8 mouse cellular contexts compared by ENCODE assay signal in the genomic region with DNA sequence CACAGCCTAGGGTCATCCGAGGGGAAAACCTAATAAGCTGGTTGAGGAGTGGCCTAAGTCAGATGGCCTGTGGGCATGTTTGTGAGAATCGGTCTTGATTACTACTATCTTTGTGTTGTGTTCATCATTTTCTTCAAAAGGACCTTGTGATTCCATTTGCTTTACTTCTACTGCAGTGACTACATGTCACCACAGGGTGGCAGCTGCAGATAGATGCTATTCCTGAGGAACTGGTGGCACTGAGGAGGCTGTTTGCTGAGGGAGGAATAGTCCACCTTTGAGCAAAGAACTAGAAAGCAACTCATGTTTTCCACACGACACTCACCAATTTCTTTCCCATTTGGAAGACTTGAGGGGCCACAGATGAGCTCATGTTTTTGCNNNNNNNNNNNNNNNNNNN. TPM values are rescaled to one million over a fixed set of nuclear protein-coding genes. Genes with fewer than 3 reads are reported as not detected.
A peak's percentile ranks its signal among the peaks of the same experiment; 100 is the strongest.
DNase-seq lines count a peak whose midpoint lies in the region; ATAC-seq and TF ChIP-seq lines count a peak whose summit lies in the region.

No protein-coding gene starts in this region.

- TF ChIP-seq POLR2A in bone marrow, adult 2 months (IDR thresholded peaks at IDR 0.05; ENCODE audit: borderline replicate concordance, control insufficient read depth, low read depth, low read length): no peak

- peak; percentile 40 for TF ChIP-seq CTCF in bone marrow, adult 2 months (IDR thresholded peaks at IDR 0.05; ENCODE audit: control insufficient read depth, insufficient read depth, low read length)

- WGBS in forebrain, embryonic 14.5 days: 60% methylated on average over 3 of the region's 3 CpGs
- 61% methylated on average over 3 of the region's 3 CpGs for WGBS in forebrain, embryonic 11.5 days
- 68% methylated on average over 3 of the region's 3 CpGs for WGBS in liver, embryonic 11.5 days
- WGBS in bone marrow, adult 2 months: 73% methylated on average over 3 of the region's 3 CpGs

- no peaks in the 10 kb centered on the region for H3K27me3 ChIP-seq in forebrain, embryonic 14.5 days (replicated peaks; ENCODE audit: control insufficient read depth, insufficient read depth, low read length)
- no peaks in the 10 kb centered on the region for H3K27me3 ChIP-seq in forebrain, embryonic 11.5 days (ENCODE audit: control insufficient read depth, insufficient read depth, low read length)
- no peaks in the 10 kb centered on the region for H3K27me3 ChIP-seq in liver, embryonic 11.5 days (replicated peaks; ENCODE audit: control insufficient read depth, insufficient read depth, low read length)

- peaks cover 85% of the 10 kb centered on the region for H3K36me3 ChIP-seq in forebrain, embryonic 14.5 days (ENCODE audit: control insufficient read depth, insufficient read depth, low read length)
- H3K36me3 ChIP-seq in forebrain, embryonic 11.5 days (ENCODE audit: control insufficient read depth, insufficient read depth, low read length): no peaks in the 10 kb centered on the region; the same call in 1 of the 2 replicates
- peaks cover 14% of the 10 kb centered on the region for H3K36me3 ChIP-seq in liver, embryonic 11.5 days (ENCODE audit: control insufficient read depth, insufficient read depth, low read length)

- H3K9me3 ChIP-seq in forebrain, embryonic 14.5 days (replicated peaks; ENCODE audit: control insufficient read depth, low read length): no peaks in the 10 kb centered on the region
- no peaks in the 10 kb centered on the region for H3K9me3 ChIP-seq in forebrain, embryonic 11.5 days (ENCODE audit: control insufficient read depth, low read length)
- H3K9me3 ChIP-seq in liver, embryonic 11.5 days (ENCODE audit: control insufficient read depth, low read length): no peaks in the 10 kb centered on the region

- peak; percentile 74 for DNase-seq in forebrain, embryonic 14.5 days (ENCODE audit: low spot score)
- no peak for DNase-seq in forebrain, embryonic 11.5 days (ENCODE audit: low spot score)
- peak; percentile 16 for DNase-seq in liver
- DNase-seq in liver, embryonic 11.5 days (ENCODE audit: low spot score): no peak
- DNase-seq in layer of hippocampus, postnatal 14 days (ENCODE audit: low spot score in 2 of 2): peak; percentile 21 to 42
- peak; percentile 57 to 65 for DNase-seq in right cerebral cortex, adult 2 months (ENCODE audit: low spot score in 2 of 2)

- no peak for ATAC-seq in forebrain, embryonic 14.5 days
- ATAC-seq in forebrain, embryonic 11.5 days (replicated peaks; ENCODE audit: low FRiP score): no peak
- no peak for ATAC-seq in liver, embryonic 11.5 days (replicated peaks; ENCODE audit: low FRiP score)
- no peak for ATAC-seq in erythroblast, adult 5-6 weeks (replicated peaks; ENCODE audit: low FRiP score, poor library complexity, severe bottlenecking)

- no peak overlapping the region for H3K4me2 ChIP-seq in forebrain, embryonic 14.5 days (ENCODE audit: low read length)
- no peak overlapping the region for H3K4me2 ChIP-seq in forebrain, embryonic 11.5 days (ENCODE audit: low read depth, low read length, severe bottlenecking)
- no peak overlapping the region for H3K4me2 ChIP-seq in liver, embryonic 11.5 days

- no peaks in the 10 kb centered on the region for H3K4me1 ChIP-seq in forebrain, embryonic 14.5 days (ENCODE audit: control insufficient read depth, insufficient read depth, low read length)
- no peaks in the 10 kb centered on the region for H3K4me1 ChIP-seq in forebrain, embryonic 11.5 days (replicated peaks; ENCODE audit: control insufficient read depth, insufficient read depth, low read length)
- H3K4me1 ChIP-seq in liver, embryonic 11.5 days (replicated peaks; ENCODE audit: control insufficient read depth, insufficient read depth, low read length): no peaks in the 10 kb centered on the region
- H3K4me1 ChIP-seq in bone marrow, adult 2 months (ENCODE audit: control insufficient read depth, insufficient read depth, low read length): no peaks in the 10 kb centered on the region

- no peak overlapping the region for H3K27ac ChIP-seq in forebrain, embryonic 14.5 days (ENCODE audit: low read depth, low read length)
- no peak overlapping the region for H3K27ac ChIP-seq in forebrain, embryonic 11.5 days (ENCODE audit: low read depth, low read length)
- H3K27ac ChIP-seq in liver, embryonic 11.5 days (ENCODE audit: low read depth, low read length): no peak overlapping the region
- H3K27ac ChIP-seq in bone marrow, adult 2 months (ENCODE audit: control insufficient read depth, insufficient read depth, low read depth, low read length, poor library complexity): no peak overlapping the region

- H3K4me3 ChIP-seq in forebrain, embryonic 14.5 days (ENCODE audit: low read depth, low read length): no peak overlapping the region
- H3K4me3 ChIP-seq in forebrain, embryonic 11.5 days (ENCODE audit: low read depth, low read length): no peak overlapping the region
- no peak overlapping the region for H3K4me3 ChIP-seq in liver, embryonic 11.5 days (ENCODE audit: low read depth, low read length)
- H3K4me3 ChIP-seq in bone marrow, adult 2 months (replicated peaks; ENCODE audit: control insufficient read depth, low read depth, low read length): no peak overlapping the region

- no peak overlapping the region for H3K9ac ChIP-seq in forebrain, embryonic 14.5 days (ENCODE audit: low read length)
- H3K9ac ChIP-seq in forebrain, embryonic 11.5 days (ENCODE audit: low read length): no peak overlapping the region
- no peak overlapping the region for H3K9ac ChIP-seq in liver, embryonic 11.5 days (ENCODE audit: low read depth, low read length)

RNA-seq across cellular contexts. Expression of a gene that starts 11.6 kb away (rescaled TPM):
- 16.3 and 19.5 TPM in 2 replicates for polyA plus RNA-seq in forebrain, embryonic 14.5 days (2014; fragmentation: Nextera tagmentation; extraction: Ambion mirVana)
- polyA plus RNA-seq in forebrain, embryonic 11.5 days (2014; fragmentation: Nextera tagmentation; extraction: Ambion mirVana): 25.4 and 25.9 TPM in 2 replicates
- polyA plus RNA-seq in liver, embryonic 11.5 days (2014; fragmentation: Nextera tagmentation; extraction: Ambion mirVana): 14.2 and 14.4 TPM in 2 replicates
- polyA plus RNA-seq in bone marrow, adult 2 months (2011; ENCODE audit: insufficient read depth, insufficient read length, low replicate concordance, missing spikeins): 3.0 and 6.4 TPM in 2 replicates
- total RNA-seq in layer of hippocampus, postnatal 14 days (2021): 10 to 100 TPM; 42.2 to 42.6 TPM
- total RNA-seq in erythroblast, adult 5-6 weeks (2015; ENCODE audit: low replicate concordance): 3.6 and 3.7 TPM in 2 replicates
- 2.4 and 2.9 TPM in 2 replicates for total RNA-seq in erythroblast, adult 5-6 weeks (2017; ENCODE audit: low replicate concordance)

Comparison
In these comparisons a context has a peak if more than half of its experiments do, and no peak if none do; other contexts are left out.
1. DNase-seq: peak in forebrain, embryonic 14.5 days (single experiment), liver (single experiment), layer of hippocampus, postnatal 14 days (2 of 2) and right cerebral cortex, adult 2 months (2 of 2); none in forebrain, embryonic 11.5 days (single experiment) and liver, embryonic 11.5 days (single experiment).